Mouse (Mus musculus) heart, embryonic 16.5 days (tissue): ENCODE data around the gene Lrp2. TPM values are rescaled to one million over a fixed set of nuclear protein-coding genes. Genes with fewer than 3 reads are reported as not detected.

ENCODE experiments used
- ATAC-seq: fragments of 200-750 bp; cut with Nextera tagmentation; replicated peaks from 2 replicates; pipeline ENCODE4 v1.8.0; 2017; ENCODE audit warnings: moderate number of reproducible peaks; ENCODE audit not compliant: insufficient read depth, low FRiP score; ENCODE audit errors: extremely low read depth
- H3K27ac ChIP-seq: fragments of 300-500 bp; sonication (generic); 2 replicates; pipeline ENCODE4 v1.5.1; 2014; ENCODE audit warnings: mild to moderate bottlenecking, low read length, control low read depth, moderate library complexity
- H3K27me3 ChIP-seq: fragments of 300-500 bp; sonication (generic); 2 replicates; pipeline ENCODE4 v1.6.1; 2014; ENCODE audit warnings: low read length, mixed read lengths; ENCODE audit not compliant: control insufficient read depth, insufficient read depth
- H3K36me3 ChIP-seq: fragments of 300-500 bp; sonication (generic); 2 replicates; pipeline ENCODE4 v1.6.1; 2014; ENCODE audit not compliant: control insufficient read depth, insufficient read depth
- H3K4me1 ChIP-seq: fragments of 300-500 bp; sonication (generic); 2 replicates; pipeline ENCODE4 v1.6.1; 2014; ENCODE audit warnings: low read length, mixed read lengths; ENCODE audit not compliant: control insufficient read depth, insufficient read depth
- H3K4me2 ChIP-seq: fragments of 300-500 bp; sonication (generic); 2 replicates; pipeline ENCODE4 v1.6.1; 2014; ENCODE audit warnings: low read depth, mild to moderate bottlenecking, control low read depth, low read length
- H3K4me3 ChIP-seq: fragments of 300-500 bp; sonication (generic); 2 replicates; pipeline ENCODE4 v1.5.1; 2014; ENCODE audit warnings: mild to moderate bottlenecking, control low read depth, low read length
- H3K9ac ChIP-seq: fragments of 300-500 bp; sonication (generic); 2 replicates; pipeline ENCODE4 v1.6.1; 2014; ENCODE audit warnings: low read length, control low read depth
- H3K9me3 ChIP-seq: fragments of 300-500 bp; sonication (generic); replicated peaks from 2 replicates; pipeline ENCODE4 v1.6.1; 2016; ENCODE audit warnings: low read length; ENCODE audit not compliant: control insufficient read depth
- WGBS: fragments of 180-500 bp; shearing (Covaris S2); extraction: QIAGEN DNeasy Blood & Tissue Kit; methylation state at CpG from one replicate; pipeline ENCODE4 v1.1.7; 2014; 5-methylcytosine and 5-hydroxymethylcytosine counted together
- polyA plus RNA-seq: library from polyadenylated mRNA; unstranded; fragments of >200 nt; fragmentation: Nextera tagmentation; extraction: Ambion mirVana; gene quantifications from 2 replicates; pipeline ENCODE4 v1.2.1, GENCODE M21; 2015

Lrp2 gene
- polyA plus RNA-seq, 1 experiment from 2014 or later = 0.21 TPM

- no peak overlapping the region for H3K9ac ChIP-seq
- H3K27ac ChIP-seq = no peak overlapping the region
- no peaks in the 10 kb centered on the region for H3K36me3 ChIP-seq
- WGBS = 63% methylated on average over 7 of the region's 7 CpGs
- H3K4me3 ChIP-seq = no peak overlapping the region
- H3K4me2 ChIP-seq = no peak overlapping the region
- no peaks in the 10 kb centered on the region for H3K4me1 ChIP-seq
- no peak for ATAC-seq
- peaks cover 3% of the 10 kb centered on the region for H3K9me3 ChIP-seq
- H3K27me3 ChIP-seq = no peaks in the 10 kb centered on the region
Measured at GRCm38 (mm10) chr2:69518307-69518706, 67.6 kb downstream of the Lrp2 start.

- WGBS = 81% methylated on average over 5 of the region's 5 CpGs
- Histone ChIP-seq H3K4me1 (no peaks in the 10 kb centered on the region), H3K4me3 (no peak overlapping the region), H3K9ac (no peak overlapping the region), H3K27me3 (no peaks in the 10 kb centered on the region), H3K36me3 (no peaks in the 10 kb centered on the region), H3K27ac (no peak overlapping the region), H3K4me2 (no peak overlapping the region), H3K9me3 (no peaks in the 10 kb centered on the region)
- ATAC-seq = no peak
Measured at GRCm38 (mm10) chr2:69511766-69512165, 74.1 kb downstream of the Lrp2 start.

- no peak for ATAC-seq
- whole genome bisulfite sequencing = 90% methylated on average over 9 of the region's 9 CpGs
Measured at GRCm38 (mm10) chr2:69500357-69500756, 85.5 kb downstream of the Lrp2 start.

GRCm38 (mm10) chr2:69493130-69493529, 92.7 kb downstream of the Lrp2 start:
- no peak for ATAC-seq
- no peak overlapping the region for H3K27ac ChIP-seq
- 73% methylated on average over 4 of the region's 4 CpGs for WGBS
- H3K36me3 ChIP-seq = no peaks in the 10 kb centered on the region
- no peak overlapping the region for H3K4me2 ChIP-seq
- no peak overlapping the region for H3K9ac ChIP-seq
- no peaks in the 10 kb centered on the region for H3K9me3 ChIP-seq
- no peak overlapping the region for H3K4me3 ChIP-seq
- H3K27me3 ChIP-seq = no peaks in the 10 kb centered on the region
- no peaks in the 10 kb centered on the region for H3K4me1 ChIP-seq

More at GRCm38 (mm10) chr2:69500357-69500756, 85.5 kb downstream of the Lrp2 start:
- Histone ChIP-seq H3K4me2 (no peak overlapping the region), H3K4me1 (no peaks in the 10 kb centered on the region), H3K27ac (no peak overlapping the region), H3K36me3 (no peaks in the 10 kb centered on the region), H3K9ac (no peak overlapping the region), H3K4me3 (no peak overlapping the region), H3K27me3 (no peaks in the 10 kb centered on the region), H3K9me3 (no peaks in the 10 kb centered on the region)

DNA sequence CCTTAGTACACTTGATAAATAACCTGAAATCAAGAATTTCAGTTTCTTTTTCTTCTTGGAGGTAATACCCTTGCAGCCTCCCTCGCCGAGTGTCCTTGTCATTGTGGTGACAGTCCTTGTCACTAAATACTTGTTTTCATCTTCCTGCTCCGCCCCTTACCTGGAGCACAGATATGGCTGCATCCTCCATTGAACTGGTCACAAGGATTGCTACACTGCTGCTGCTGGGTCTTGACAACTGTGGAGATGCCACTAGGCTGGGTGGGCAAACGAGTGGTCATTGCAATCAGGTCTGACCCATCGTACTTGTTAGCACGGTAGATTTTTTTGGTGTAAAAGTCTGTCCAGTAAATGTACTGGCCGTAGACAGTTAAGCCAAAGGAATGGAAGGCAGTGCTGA, 104.9 kb downstream of the Lrp2 start:
- H3K4me1 ChIP-seq = no peaks in the 10 kb centered on the region
- no peak for ATAC-seq
- H3K4me2 ChIP-seq = no peak overlapping the region
- H3K36me3 ChIP-seq = no peaks in the 10 kb centered on the region
- H3K27ac ChIP-seq = no peak overlapping the region
- 85% methylated on average over 7 of the region's 7 CpGs for WGBS
- no peaks in the 10 kb centered on the region for H3K27me3 ChIP-seq
- no peaks in the 10 kb centered on the region for H3K9me3 ChIP-seq
- no peak overlapping the region for H3K9ac ChIP-seq
- H3K4me3 ChIP-seq = no peak overlapping the region

GRCm38 (mm10) chr2:69479859-69480258, 106.0 kb downstream of the Lrp2 start:
- Histone ChIP-seq H3K9me3 (no peaks in the 10 kb centered on the region), H3K4me2 (no peak overlapping the region), H3K27ac (no peak overlapping the region), H3K36me3 (no peaks in the 10 kb centered on the region), H3K9ac (no peak overlapping the region), H3K4me1 (0 out of 2 replicates have a peak, but pooled peaks cover 3% of the 10 kb centered on the region), H3K4me3 (no peak overlapping the region), H3K27me3 (no peaks in the 10 kb centered on the region)
- ATAC-seq = no peak
- 79% methylated on average over 7 of the region's 7 CpGs for WGBS

- ATAC-seq = no peak
- Histone ChIP-seq H3K36me3 (no peaks in the 10 kb centered on the region), H3K9ac (no peak overlapping the region), H3K4me3 (no peak overlapping the region), H3K4me2 (no peak overlapping the region), H3K4me1 (0 out of 2 replicates have a peak, but pooled peaks cover 4% of the 10 kb centered on the region), H3K9me3 (no peaks in the 10 kb centered on the region), H3K27me3 (no peaks in the 10 kb centered on the region), H3K27ac (no peak overlapping the region)
- WGBS = 73% methylated on average over 7 of the region's 7 CpGs
Measured at GRCm38 (mm10) chr2:69476901-69477300, 109.0 kb downstream of the Lrp2 start.

- H3K36me3 ChIP-seq = no peaks in the 10 kb centered on the region
- no peak overlapping the region for H3K4me3 ChIP-seq
- ATAC-seq = no peak
- H3K27ac ChIP-seq = no peak overlapping the region
- 0 out of 2 replicates have a peak, but pooled peaks cover 4% of the 10 kb centered on the region for H3K4me1 ChIP-seq
- no peak overlapping the region for H3K9ac ChIP-seq
- H3K27me3 ChIP-seq = no peaks in the 10 kb centered on the region
- no peaks in the 10 kb centered on the region for H3K9me3 ChIP-seq
- 32% methylated on average over 9 of the region's 9 CpGs for WGBS
- no peak overlapping the region for H3K4me2 ChIP-seq
Measured at GRCm38 (mm10) chr2:69475177-69475576, 110.7 kb downstream of the Lrp2 start.

GRCm38 (mm10) chr2:69471837-69472236, 114.0 kb downstream of the Lrp2 start:
- Histone ChIP-seq H3K36me3 (no peaks in the 10 kb centered on the region), H3K4me1 (0 out of 2 replicates have a peak, but pooled peaks cover 4% of the 10 kb centered on the region), H3K9ac (no peak overlapping the region), H3K27me3 (no peaks in the 10 kb centered on the region), H3K9me3 (no peaks in the 10 kb centered on the region), H3K27ac (no peak overlapping the region), H3K4me2 (no peak overlapping the region), H3K4me3 (no peak overlapping the region)
- ATAC-seq = no peak
- WGBS = 85% methylated on average over 4 of the region's 4 CpGs
